Mouse (Mus musculus): ENCODE measurements at regions not wholly inside any gene's neighbourhood (a gene's known extent, or its start where the extent isn't known, plus 50 kb on each side); places are given as distances from the start of the nearest gene placed in this dataset.

DNA sequence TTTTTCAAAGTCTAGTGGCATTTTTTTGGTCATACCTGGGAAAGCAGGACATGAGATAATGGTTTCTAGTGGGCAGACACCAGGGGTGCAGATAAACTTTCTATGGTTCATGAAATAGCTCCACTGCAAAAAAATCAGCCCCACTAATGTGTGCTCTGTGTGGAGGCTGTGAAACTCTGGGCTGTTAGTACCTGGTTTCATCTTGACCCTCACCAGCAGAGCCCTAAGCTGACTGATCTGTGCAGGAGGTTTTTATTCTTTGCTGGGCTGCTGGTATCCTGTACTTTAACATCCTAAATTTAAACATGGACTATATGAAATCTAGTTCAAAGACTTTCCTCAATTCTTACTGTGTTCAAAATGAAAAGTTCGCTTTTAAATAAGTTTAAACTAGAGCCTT lies 141.5 kb upstream of the Arhgef26 start:
- H3K4me3 ChIP-seq (ENCODE audit: insufficient read depth in 1 of 2, low read depth in 2 of 2, low read length in 2 of 2), result no peak overlapping the region
- no peaks in the 10 kb centered on the region for H3K4me1 ChIP-seq (replicated peaks; ENCODE audit: control insufficient read depth in 2 of 2, insufficient read depth in 2 of 2, low read length in 1 of 2)
- no peaks in the 10 kb centered on the region for H3K9me3 ChIP-seq (ENCODE audit: control insufficient read depth, low read length)
- 36% methylated on average over 1 of the region's 1 CpGs for WGBS (ENCODE audit: insufficient replicate concordance)
- H3K9ac ChIP-seq (replicated peaks), result no peak overlapping the region
- TF ChIP-seq EP300 (IDR thresholded peaks at IDR 0.05; ENCODE audit: low read depth) (no peak), CTCF (IDR thresholded peaks at IDR 0.05; ENCODE audit: low read depth) (no peak)
- H3K27ac ChIP-seq, result no peak overlapping the region
- no peaks in the 10 kb centered on the region for H3K27me3 ChIP-seq (ENCODE audit: control insufficient read depth, insufficient read depth, low read length)
- ATAC-seq (ENCODE audit: insufficient read depth) (no peak), DNase-seq (ENCODE audit: low read depth in 3 of 3, low spot score in 3 of 3) (no peak)
- no peaks in the 10 kb centered on the region for H3K36me3 ChIP-seq (replicated peaks; ENCODE audit: control insufficient read depth, insufficient read depth, low read depth)
- no peak overlapping the region for H3K4me2 ChIP-seq (ENCODE audit: low read depth)

DNA sequence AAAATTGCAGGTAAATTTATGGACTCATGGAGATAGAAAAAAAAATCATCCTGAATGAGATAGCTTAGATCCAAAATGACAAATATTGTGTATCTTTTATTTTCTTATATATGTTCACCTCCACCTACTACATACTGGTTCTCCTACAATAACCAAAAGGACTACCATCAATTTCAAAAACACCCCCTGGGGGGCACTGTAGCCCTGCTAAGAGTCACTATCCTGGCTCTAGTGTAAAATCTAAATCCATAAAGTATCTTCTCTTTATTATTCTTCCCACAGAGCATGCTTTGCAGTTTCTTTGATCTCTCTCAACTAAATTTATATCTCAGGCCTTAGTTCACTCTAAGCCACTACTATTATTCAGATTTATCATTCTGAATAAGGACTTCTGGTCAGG lies 122.3 kb upstream of the Arhgef26 start:
- Histone ChIP-seq H3K4me3 (ENCODE audit: insufficient read depth in 1 of 2, low read depth in 2 of 2, low read length in 2 of 2) (no peak overlapping the region), H3K27ac (no peak overlapping the region), H3K4me2 (ENCODE audit: low read depth) (no peak overlapping the region), H3K27me3 (ENCODE audit: control insufficient read depth, insufficient read depth, low read length) (no peaks in the 10 kb centered on the region), H3K4me1 (replicated peaks; ENCODE audit: control insufficient read depth in 2 of 2, insufficient read depth in 2 of 2, low read length in 1 of 2) (no peaks in the 10 kb centered on the region), H3K9ac (replicated peaks) (no peak overlapping the region), H3K36me3 (replicated peaks; ENCODE audit: control insufficient read depth, insufficient read depth, low read depth) (no peaks in the 10 kb centered on the region), H3K9me3 (ENCODE audit: control insufficient read depth, low read length) (no peaks in the 10 kb centered on the region)
- DNase-seq (ENCODE audit: low read depth in 3 of 3, low spot score in 3 of 3) (no peak), ATAC-seq (ENCODE audit: insufficient read depth) (no peak)
- TF ChIP-seq CTCF (IDR thresholded peaks at IDR 0.05; ENCODE audit: low read depth), result no peak
- no peak for TF ChIP-seq EP300 (IDR thresholded peaks at IDR 0.05; ENCODE audit: low read depth)

DNA sequence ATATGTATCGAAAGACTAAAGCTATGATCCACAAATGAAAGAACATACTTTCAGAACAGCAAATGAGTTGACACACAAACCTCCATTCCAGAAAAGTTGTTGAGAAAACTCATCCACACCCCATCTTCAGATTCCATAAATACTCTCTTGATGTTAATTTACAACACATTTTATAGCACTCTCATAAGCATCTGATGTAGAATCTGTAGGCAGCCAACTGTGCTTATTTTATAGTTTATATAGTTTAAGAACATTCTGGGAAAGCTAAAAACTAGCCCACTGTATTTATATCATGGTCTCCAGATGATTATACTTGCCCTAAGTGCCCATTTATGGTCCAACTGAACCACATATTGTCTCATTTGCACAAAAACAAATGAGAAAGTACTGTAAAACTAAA lies 120.8 kb upstream of the Arhgef26 start:
- Histone ChIP-seq H3K4me2 (ENCODE audit: low read depth) (no peak overlapping the region), H3K27ac (no peak overlapping the region), H3K36me3 (replicated peaks; ENCODE audit: control insufficient read depth, insufficient read depth, low read depth) (no peaks in the 10 kb centered on the region), H3K27me3 (ENCODE audit: control insufficient read depth, insufficient read depth, low read length) (no peaks in the 10 kb centered on the region), H3K4me1 (replicated peaks; ENCODE audit: control insufficient read depth in 2 of 2, insufficient read depth in 2 of 2, low read length in 1 of 2) (no peaks in the 10 kb centered on the region), H3K9me3 (ENCODE audit: control insufficient read depth, low read length) (no peaks in the 10 kb centered on the region), H3K4me3 (ENCODE audit: insufficient read depth in 1 of 2, low read depth in 2 of 2, low read length in 2 of 2) (no peak overlapping the region), H3K9ac (replicated peaks) (no peak overlapping the region)
- no peak for DNase-seq (ENCODE audit: low read depth in 3 of 3, low spot score in 3 of 3)
- TF ChIP-seq EP300 (IDR thresholded peaks at IDR 0.05; ENCODE audit: low read depth) (no peak), CTCF (IDR thresholded peaks at IDR 0.05; ENCODE audit: low read depth) (no peak)
- 60% methylated on average over 1 of the region's 1 CpGs for WGBS (ENCODE audit: insufficient replicate concordance)
- ATAC-seq (ENCODE audit: insufficient read depth), result no peak

DNA sequence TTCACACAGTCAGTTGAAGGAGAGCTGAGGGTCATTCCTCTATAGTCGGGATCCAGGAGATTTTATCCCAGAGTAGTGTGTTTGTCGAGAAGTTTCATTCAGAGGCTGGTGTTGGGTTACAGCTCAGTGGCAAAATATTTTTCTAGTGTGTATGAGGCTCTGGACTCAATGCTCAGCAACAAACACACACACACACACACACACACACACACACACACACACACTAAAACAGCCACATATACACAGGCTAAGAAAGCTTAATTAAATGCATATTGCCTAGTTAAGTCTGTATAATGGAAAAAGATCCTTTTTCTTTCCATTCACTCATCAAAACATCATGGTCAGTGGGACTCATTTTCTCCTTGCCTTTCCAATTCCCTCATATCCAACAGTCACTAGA lies 110.4 kb upstream of the Arhgef26 start:
- Histone ChIP-seq H3K4me1 (replicated peaks; ENCODE audit: control insufficient read depth in 2 of 2, insufficient read depth in 2 of 2, low read length in 1 of 2) (no peaks in the 10 kb centered on the region), H3K4me2 (ENCODE audit: low read depth) (no peak overlapping the region), H3K9me3 (ENCODE audit: control insufficient read depth, low read length) (no peaks in the 10 kb centered on the region), H3K27ac (no peak overlapping the region), H3K36me3 (replicated peaks; ENCODE audit: control insufficient read depth, insufficient read depth, low read depth) (no peaks in the 10 kb centered on the region), H3K27me3 (ENCODE audit: control insufficient read depth, insufficient read depth, low read length) (no peaks in the 10 kb centered on the region), H3K4me3 (ENCODE audit: insufficient read depth in 1 of 2, low read depth in 2 of 2, low read length in 2 of 2) (no peak overlapping the region), H3K9ac (replicated peaks) (no peak overlapping the region)
- 43% methylated on average over 2 of the region's 2 CpGs for WGBS (ENCODE audit: insufficient replicate concordance)
- TF ChIP-seq CTCF (IDR thresholded peaks at IDR 0.05; ENCODE audit: low read depth) (no peak), EP300 (IDR thresholded peaks at IDR 0.05; ENCODE audit: low read depth) (no peak)
- DNase-seq (ENCODE audit: low read depth in 3 of 3, low spot score in 3 of 3) (no peak), ATAC-seq (ENCODE audit: insufficient read depth) (no peak)

- TF ChIP-seq CTCF (IDR thresholded peaks at IDR 0.05; ENCODE audit: low read depth) (no peak), EP300 (IDR thresholded peaks at IDR 0.05; ENCODE audit: low read depth) (no peak)
- no peak for DNase-seq (ENCODE audit: low read depth in 3 of 3, low spot score in 3 of 3)
- no peak overlapping the region for H3K4me3 ChIP-seq (ENCODE audit: insufficient read depth in 1 of 2, low read depth in 2 of 2, low read length in 2 of 2)
- no peaks in the 10 kb centered on the region for H3K4me1 ChIP-seq (replicated peaks; ENCODE audit: control insufficient read depth in 2 of 2, insufficient read depth in 2 of 2, low read length in 1 of 2)
- H3K27ac ChIP-seq, result no peak overlapping the region
- no peak overlapping the region for H3K9ac ChIP-seq (replicated peaks)
- 60% methylated on average over 3 of the region's 3 CpGs for WGBS (ENCODE audit: insufficient replicate concordance)
- no peaks in the 10 kb centered on the region for H3K27me3 ChIP-seq (ENCODE audit: control insufficient read depth, insufficient read depth, low read length)
- ATAC-seq (ENCODE audit: insufficient read depth), result no peak
- no peak overlapping the region for H3K4me2 ChIP-seq (ENCODE audit: low read depth)
- H3K9me3 ChIP-seq (ENCODE audit: control insufficient read depth, low read length), result no peaks in the 10 kb centered on the region
- H3K36me3 ChIP-seq (replicated peaks; ENCODE audit: control insufficient read depth, insufficient read depth, low read depth), result no peaks in the 10 kb centered on the region
Observed at GRCm38 (mm10) chr3:62228156-62228555, 110.0 kb upstream of the Arhgef26 start.

DNA sequence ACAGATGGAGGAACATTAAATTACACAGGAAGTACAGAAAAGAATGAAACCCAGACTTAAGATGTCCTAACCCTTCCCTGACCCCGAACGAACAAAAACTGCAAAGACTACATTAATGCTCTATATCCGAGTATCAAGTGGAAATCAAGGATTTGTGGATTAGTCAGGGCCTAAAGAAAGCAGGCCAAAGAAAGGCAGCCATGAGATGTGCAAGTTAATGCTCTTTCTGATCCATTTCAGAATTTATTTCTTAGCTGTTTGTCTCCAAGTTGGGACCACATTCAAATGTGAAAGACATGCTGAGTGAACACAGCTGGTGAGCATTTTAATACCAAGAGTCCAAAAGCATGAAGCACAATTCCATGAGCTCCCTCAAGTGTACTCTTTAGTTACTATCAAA lies 97.1 kb upstream of the Arhgef26 start:
- ATAC-seq (ENCODE audit: insufficient read depth) (no peak), DNase-seq (ENCODE audit: low read depth in 3 of 3, low spot score in 3 of 3) (no peak)
- TF ChIP-seq EP300 (IDR thresholded peaks at IDR 0.05; ENCODE audit: low read depth), result no peak
- no peak for TF ChIP-seq CTCF (IDR thresholded peaks at IDR 0.05; ENCODE audit: low read depth)
- Histone ChIP-seq H3K9me3 (ENCODE audit: control insufficient read depth, low read length) (no peaks in the 10 kb centered on the region), H3K36me3 (replicated peaks; ENCODE audit: control insufficient read depth, insufficient read depth, low read depth) (no peaks in the 10 kb centered on the region), H3K9ac (replicated peaks) (no peak overlapping the region), H3K27ac (no peak overlapping the region), H3K4me2 (ENCODE audit: low read depth) (no peak overlapping the region), H3K27me3 (ENCODE audit: control insufficient read depth, insufficient read depth, low read length) (no peaks in the 10 kb centered on the region), H3K4me1 (replicated peaks; ENCODE audit: control insufficient read depth in 2 of 2, insufficient read depth in 2 of 2, low read length in 1 of 2) (no peaks in the 10 kb centered on the region), H3K4me3 (ENCODE audit: insufficient read depth in 1 of 2, low read depth in 2 of 2, low read length in 2 of 2) (no peak overlapping the region)
- 75% methylated on average over 3 of the region's 3 CpGs for WGBS (ENCODE audit: insufficient replicate concordance)
